Mouse (Mus musculus): ENCODE results near the gene Qtrt2.

GRCm38 (mm10) chr16:43963291-43963690, 36.7 kb upstream of the Qtrt2 start:
- TF ChIP-seq POLR2A (IDR thresholded peaks at IDR 0.05; ENCODE audit: borderline replicate concordance, control insufficient read depth, low read depth, low read length) (no peak), CTCF (IDR thresholded peaks at IDR 0.05; ENCODE audit: control insufficient read depth, insufficient read depth, low read length) (no peak)
